Mouse (Mus musculus): ENCODE data around the gene B230104I21Rik. TPM values are rescaled to one million over a fixed set of nuclear protein-coding genes. Genes with fewer than 3 reads are reported as not detected.

B230104I21Rik gene
- polyA plus RNA-seq, 1 experiment = not detected

GRCm38 (mm10) chr4:154360441-154360840 lies 24.5 kb downstream of the B230104I21Rik start:
- Histone ChIP-seq H3K36me3 (ENCODE audit: control insufficient read depth, insufficient read depth) (no peaks in the 10 kb centered on the region), H3K4me2 (ENCODE audit: low read depth) (no peak overlapping the region), H3ac (ENCODE audit: control insufficient read depth, insufficient read length) (no peak overlapping the region), H3K27me3 (ENCODE audit: control insufficient read depth, insufficient read depth, insufficient read length) (no peaks in the 10 kb centered on the region), H3K79me2 (ENCODE audit: control insufficient read depth, insufficient read depth) (no peaks in the 10 kb centered on the region), H3K4me3 (no peak overlapping the region)
- no peak for TF ChIP-seq MYOG (IDR thresholded peaks at IDR 0.05; ENCODE audit: control insufficient read depth in 1 of 3, insufficient read depth in 1 of 3, insufficient read length in 2 of 3, low read depth in 2 of 3)
- no peak for TF ChIP-seq POLR2AphosphoS2 (IDR thresholded peaks at IDR 0.05; ENCODE audit: insufficient read length, low read depth)
- TF ChIP-seq TCF12 (IDR thresholded peaks at IDR 0.05; ENCODE audit: insufficient read depth, poor library complexity, severe bottlenecking) = no peak
- no peak for TF ChIP-seq USF1 (IDR thresholded peaks at IDR 0.05; ENCODE audit: low read depth)
- no peak for TF ChIP-seq POLR2A (IDR thresholded peaks at IDR 0.05; ENCODE audit: insufficient read length, low read depth)
- TF ChIP-seq E2F4 (IDR thresholded peaks at IDR 0.05; ENCODE audit: insufficient read depth) = no peak
- TF ChIP-seq REST (IDR thresholded peaks at IDR 0.05; ENCODE audit: insufficient read depth, insufficient read length) = no peak
- TF ChIP-seq MAX (IDR thresholded peaks at IDR 0.05; ENCODE audit: low read depth) = no peak
- TF ChIP-seq CEBPB (IDR thresholded peaks at IDR 0.05; ENCODE audit: insufficient read depth, poor library complexity, severe bottlenecking) = no peak
- no peak for TF ChIP-seq MYOD1 (IDR thresholded peaks at IDR 0.05; ENCODE audit: control insufficient read depth in 1 of 3, insufficient read length in 2 of 3, low read depth in 2 of 3)
- no peak for TF ChIP-seq SRF (IDR thresholded peaks at IDR 0.05; ENCODE audit: control insufficient read depth, insufficient read length, low read depth)
- no peak for TF ChIP-seq TCF3 (IDR thresholded peaks at IDR 0.05; ENCODE audit: insufficient read length, low read depth)

GRCm38 (mm10) chr4:154360850-154361249 lies 24.9 kb downstream of the B230104I21Rik start:
- H3ac ChIP-seq (ENCODE audit: control insufficient read depth, insufficient read length) = no peak overlapping the region
- no peak overlapping the region for H3K4me2 ChIP-seq (ENCODE audit: low read depth)
- H3K36me3 ChIP-seq (ENCODE audit: control insufficient read depth, insufficient read depth) = no peaks in the 10 kb centered on the region
- no peak overlapping the region for H3K4me3 ChIP-seq
- TF ChIP-seq POLR2AphosphoS2 (IDR thresholded peaks at IDR 0.05; ENCODE audit: insufficient read length, low read depth) (no peak), REST (IDR thresholded peaks at IDR 0.05; ENCODE audit: insufficient read depth, insufficient read length) (no peak), MAX (IDR thresholded peaks at IDR 0.05; ENCODE audit: low read depth) (no peak), SRF (IDR thresholded peaks at IDR 0.05; ENCODE audit: control insufficient read depth, insufficient read length, low read depth) (no peak), MYOG (IDR thresholded peaks at IDR 0.05; ENCODE audit: control insufficient read depth in 1 of 3, insufficient read depth in 1 of 3, insufficient read length in 2 of 3, low read depth in 2 of 3) (no peak), CEBPB (IDR thresholded peaks at IDR 0.05; ENCODE audit: insufficient read depth, poor library complexity, severe bottlenecking) (no peak), MYOD1 (IDR thresholded peaks at IDR 0.05; ENCODE audit: control insufficient read depth in 1 of 3, insufficient read length in 2 of 3, low read depth in 2 of 3) (no peak), TCF12 (IDR thresholded peaks at IDR 0.05; ENCODE audit: insufficient read depth, poor library complexity, severe bottlenecking) (no peak), TCF3 (IDR thresholded peaks at IDR 0.05; ENCODE audit: insufficient read length, low read depth) (no peak), E2F4 (IDR thresholded peaks at IDR 0.05; ENCODE audit: insufficient read depth) (no peak), POLR2A (IDR thresholded peaks at IDR 0.05; ENCODE audit: insufficient read length, low read depth) (no peak), USF1 (IDR thresholded peaks at IDR 0.05; ENCODE audit: low read depth) (no peak)
- H3K27me3 ChIP-seq (ENCODE audit: control insufficient read depth, insufficient read depth, insufficient read length) = no peaks in the 10 kb centered on the region
- H3K79me2 ChIP-seq (ENCODE audit: control insufficient read depth, insufficient read depth) = no peaks in the 10 kb centered on the region

- Histone ChIP-seq H3K4me2 (ENCODE audit: low read depth) (no peak overlapping the region), H3K36me3 (ENCODE audit: control insufficient read depth, insufficient read depth) (no peaks in the 10 kb centered on the region), H3K79me2 (ENCODE audit: control insufficient read depth, insufficient read depth) (no peaks in the 10 kb centered on the region), H3K4me3 (no peak overlapping the region), H3K27me3 (ENCODE audit: control insufficient read depth, insufficient read depth, insufficient read length) (no peaks in the 10 kb centered on the region), H3ac (ENCODE audit: control insufficient read depth, insufficient read length) (no peak overlapping the region)
- TF ChIP-seq POLR2A (IDR thresholded peaks at IDR 0.05; ENCODE audit: insufficient read length, low read depth) = no peak
- no peak for TF ChIP-seq MYOG (IDR thresholded peaks at IDR 0.05; ENCODE audit: control insufficient read depth in 1 of 3, insufficient read depth in 1 of 3, insufficient read length in 2 of 3, low read depth in 2 of 3)
- no peak for TF ChIP-seq TCF3 (IDR thresholded peaks at IDR 0.05; ENCODE audit: insufficient read length, low read depth)
- no peak for TF ChIP-seq CEBPB (IDR thresholded peaks at IDR 0.05; ENCODE audit: insufficient read depth, poor library complexity, severe bottlenecking)
- no peak for TF ChIP-seq REST (IDR thresholded peaks at IDR 0.05; ENCODE audit: insufficient read depth, insufficient read length)
- no peak for TF ChIP-seq MAX (IDR thresholded peaks at IDR 0.05; ENCODE audit: low read depth)
- TF ChIP-seq POLR2AphosphoS2 (IDR thresholded peaks at IDR 0.05; ENCODE audit: insufficient read length, low read depth) = no peak
- no peak for TF ChIP-seq MYOD1 (IDR thresholded peaks at IDR 0.05; ENCODE audit: control insufficient read depth in 1 of 3, insufficient read length in 2 of 3, low read depth in 2 of 3)
- TF ChIP-seq E2F4 (IDR thresholded peaks at IDR 0.05; ENCODE audit: insufficient read depth) = no peak
- no peak for TF ChIP-seq TCF12 (IDR thresholded peaks at IDR 0.05; ENCODE audit: insufficient read depth, poor library complexity, severe bottlenecking)
- TF ChIP-seq SRF (IDR thresholded peaks at IDR 0.05; ENCODE audit: control insufficient read depth, insufficient read length, low read depth) = no peak
- TF ChIP-seq USF1 (IDR thresholded peaks at IDR 0.05; ENCODE audit: low read depth) = no peak
These were observed 28.8 kb downstream of the B230104I21Rik start for GRCm38 (mm10) chr4:154364752-154365151.

- Histone ChIP-seq H3K36me3 (ENCODE audit: control insufficient read depth, insufficient read depth) (no peaks in the 10 kb centered on the region), H3ac (ENCODE audit: control insufficient read depth, insufficient read length) (no peak overlapping the region), H3K27me3 (ENCODE audit: control insufficient read depth, insufficient read depth, insufficient read length) (no peaks in the 10 kb centered on the region), H3K4me2 (ENCODE audit: low read depth) (no peak overlapping the region), H3K4me3 (no peak overlapping the region), H3K79me2 (ENCODE audit: control insufficient read depth, insufficient read depth) (no peaks in the 10 kb centered on the region)
- no peak for TF ChIP-seq MAX (IDR thresholded peaks at IDR 0.05; ENCODE audit: low read depth)
- no peak for TF ChIP-seq CEBPB (IDR thresholded peaks at IDR 0.05; ENCODE audit: insufficient read depth, poor library complexity, severe bottlenecking)
- no peak for TF ChIP-seq USF1 (IDR thresholded peaks at IDR 0.05; ENCODE audit: low read depth)
- TF ChIP-seq POLR2AphosphoS2 (IDR thresholded peaks at IDR 0.05; ENCODE audit: insufficient read length, low read depth) = no peak
- no peak for TF ChIP-seq REST (IDR thresholded peaks at IDR 0.05; ENCODE audit: insufficient read depth, insufficient read length)
- TF ChIP-seq MYOD1 (IDR thresholded peaks at IDR 0.05; ENCODE audit: control insufficient read depth in 1 of 3, insufficient read length in 2 of 3, low read depth in 2 of 3) = no peak
- TF ChIP-seq SRF (IDR thresholded peaks at IDR 0.05; ENCODE audit: control insufficient read depth, insufficient read length, low read depth) = no peak
- no peak for TF ChIP-seq TCF12 (IDR thresholded peaks at IDR 0.05; ENCODE audit: insufficient read depth, poor library complexity, severe bottlenecking)
- no peak for TF ChIP-seq POLR2A (IDR thresholded peaks at IDR 0.05; ENCODE audit: insufficient read length, low read depth)
- no peak for TF ChIP-seq TCF3 (IDR thresholded peaks at IDR 0.05; ENCODE audit: insufficient read length, low read depth)
These were observed 30.9 kb downstream of the B230104I21Rik start for GRCm38 (mm10) chr4:154366836-154367235.
